ENCODE assay signal across 8 mouse cellular contexts in the genomic region with DNA sequence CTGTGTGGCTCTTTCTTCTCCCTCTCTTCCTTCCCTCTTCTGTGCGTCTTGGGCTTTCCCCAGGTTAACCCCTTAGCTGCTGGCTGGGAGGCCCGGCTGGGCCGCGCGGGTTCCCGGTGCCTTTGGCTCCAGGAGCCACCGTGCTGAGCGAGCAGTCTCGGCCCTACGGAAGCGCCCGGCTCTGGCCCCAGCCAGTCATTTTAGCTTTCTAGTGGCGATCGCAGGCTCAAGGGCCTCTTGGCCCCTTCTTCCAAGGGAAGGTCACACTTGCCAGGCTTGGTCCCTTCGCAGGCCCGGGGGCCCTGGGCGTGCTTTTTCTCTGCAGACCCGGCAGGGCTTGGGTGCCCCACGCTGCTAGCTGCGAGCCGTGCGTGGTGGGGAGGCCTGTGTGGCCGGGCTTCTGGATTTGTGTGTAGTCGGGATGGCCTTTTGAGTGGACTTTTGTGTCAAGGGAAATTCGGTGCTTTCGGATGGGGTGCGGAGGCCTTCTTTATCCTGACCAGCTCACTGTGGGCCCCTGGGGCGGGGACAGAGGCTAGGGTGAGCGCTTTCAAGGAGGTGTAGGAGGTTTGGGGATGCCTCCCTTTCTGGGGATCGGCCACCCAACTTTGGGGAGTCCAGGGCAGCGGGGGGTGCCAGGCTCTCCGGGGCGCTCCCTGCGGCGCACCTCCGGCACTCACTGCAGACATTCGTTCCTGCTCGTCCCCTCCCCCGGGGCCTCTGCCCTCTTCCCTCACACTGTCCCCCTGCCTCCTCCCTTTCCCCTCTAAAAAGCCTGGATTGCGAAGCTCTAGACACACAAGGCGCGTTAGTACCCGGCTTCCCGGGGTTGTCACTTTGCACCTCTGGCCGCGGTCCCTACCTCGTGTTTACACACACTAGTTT. TPM values are rescaled to one million over a fixed set of nuclear protein-coding genes. Genes with fewer than 3 reads are reported as not detected.
DNase-seq lines count a peak whose midpoint lies in the region; ATAC-seq and TF ChIP-seq lines count a peak whose summit lies in the region.

No protein-coding gene starts in this region.

- DNase-seq in adrenal gland, adult 2 months, result peak; percentile 83
- DNase-seq in heart, postnatal 36 days, result peak; percentile 68 to 82
- DNase-seq in layer of hippocampus, postnatal 14 days (ENCODE audit: low spot score in 2 of 2), result peak; percentile 58 to 65
- peak; percentile 80 to 82 for DNase-seq in lung, postnatal 4 days
- peak; percentile 44 for DNase-seq in right cerebral cortex, postnatal 14 days

- H3K4me1 ChIP-seq in forebrain, embryonic 13.5 days, result peaks cover 76% of the 10 kb centered on the region

- peak overlapping the region; percentile 81 for H3ac ChIP-seq in C2C12 (ENCODE audit: control insufficient read depth, insufficient read length, low read depth)

- ATAC-seq in forebrain, embryonic 13.5 days, result peak; percentile 62
- no peak for ATAC-seq in megakaryocyte-erythroid progenitor cell, adult 5-6 weeks (replicated peaks; ENCODE audit: low FRiP score, low TSS enrichment, poor library complexity, severe bottlenecking)

- H3K79me2 ChIP-seq in C2C12 (ENCODE audit: control insufficient read depth, insufficient read depth), result peaks cover 67% of the 10 kb centered on the region

- WGBS in forebrain, embryonic 13.5 days, result under 1% methylated on average over 46 of the region's 47 CpGs

- TF ChIP-seq CTCF in C2C12 (IDR thresholded peaks at IDR 0.05; ENCODE audit: control insufficient read depth, insufficient read depth, insufficient read length), result no peak

- H3K36me3 ChIP-seq in C2C12 (ENCODE audit: control insufficient read depth, insufficient read depth), result no peaks in the 10 kb centered on the region
- no peaks in the 10 kb centered on the region for H3K36me3 ChIP-seq in forebrain, embryonic 13.5 days (ENCODE audit: poor library complexity, severe bottlenecking)

- peak overlapping the region; percentile 75 for H3K4me3 ChIP-seq in C2C12 (ENCODE audit: insufficient read depth, poor library complexity, severe bottlenecking)
- peak overlapping the region; percentile 60 for H3K4me3 ChIP-seq in forebrain, embryonic 13.5 days

- no peaks in the 10 kb centered on the region for H3K27me3 ChIP-seq in C2C12 (ENCODE audit: control insufficient read depth, insufficient read depth, insufficient read length)
- 0 out of 2 replicates have a peak, but pooled peaks cover 6% of the 10 kb centered on the region for H3K27me3 ChIP-seq in forebrain, embryonic 13.5 days

- H3K9ac ChIP-seq in forebrain, embryonic 13.5 days, result peak overlapping the region; percentile 86

- peak overlapping the region; percentile 79 for H3K4me2 ChIP-seq in forebrain, embryonic 13.5 days

- H3K27ac ChIP-seq in forebrain, embryonic 13.5 days, result peak overlapping the region; percentile 93

- H3K79me3 ChIP-seq in C2C12 (ENCODE audit: low read depth), result peaks cover 36% of the 10 kb centered on the region

- no peaks in the 10 kb centered on the region for H3K9me3 ChIP-seq in forebrain, embryonic 13.5 days (replicated peaks)

- intact Hi-C loops in heart, postnatal 36 days (cut with DNase I), result loop anchor here (2.0 to 10.0 kb wide), 6 partner anchors 25 to 391 kb away; no protein-coding TSS in a partner anchor

TF ChIP-seq in C2C12, 6 proteins besides CTCF, POLR2A, EP300 and RAD21:
- TF ChIP-seq MYOD1 (IDR thresholded peaks at IDR 0.05; ENCODE audit: control insufficient read depth, insufficient read length, low read depth) (no peak), CEBPB (IDR thresholded peaks at IDR 0.05; ENCODE audit: low read depth) (no peak), USF1 (IDR thresholded peaks at IDR 0.05; ENCODE audit: low read depth) (no peak), MAX (IDR thresholded peaks at IDR 0.05) (no peak), FOSL1 (IDR thresholded peaks at IDR 0.05; ENCODE audit: insufficient read depth, low read length, poor library complexity, severe bottlenecking) (no peak), MYOG (IDR thresholded peaks at IDR 0.05; ENCODE audit: control insufficient read depth, extremely low read depth, insufficient read length) (no peak)

RNA-seq across cellular contexts. Expression of gene Tcf7l2, which starts 2.2 kb away (rescaled TPM):
- 10.3 TPM for polyA plus RNA-seq in C2C12 (2012; fragmentation: generic; extraction: Trizol)
- total RNA-seq in adrenal gland, adult 2 months (2021), result 10 to 100 TPM; 22.6 to 24.2 TPM
- 18.2 and 19.0 TPM in 2 replicates for polyA plus RNA-seq in adrenal gland, adult 2 months (2012; rRNA removed)
- 130 and 215 TPM in 2 replicates for polyA plus RNA-seq in forebrain, embryonic 13.5 days (2015; fragmentation: Nextera tagmentation; extraction: Ambion mirVana)
- 10 to 100 TPM; 11.9 to 17.9 TPM for total RNA-seq in heart, postnatal 36 days (2021)
- 10 to 100 TPM; 21.5 to 43.3 TPM for total RNA-seq in layer of hippocampus, postnatal 14 days (2021)
- 4.6 and 6.4 TPM in 2 replicates for total RNA-seq in megakaryocyte-erythroid progenitor cell, adult 5-6 weeks (2014; fragmentation: Nextera tagmentation)
- total RNA-seq in megakaryocyte-erythroid progenitor cell, adult 5-6 weeks (2017), result 0.27 and 1.9 TPM in 2 replicates
